Mouse (Mus musculus): Measurements from ENCODE around the gene Mtnr1b. TPM values are rescaled to one million over a fixed set of nuclear protein-coding genes. Genes with fewer than 3 reads are reported as not detected.
A peak's percentile ranks its signal among the peaks of the same experiment; 100 is the strongest.

Mtnr1b gene
- polyA plus RNA-seq, 1 experiment from 2014 or later, result not detected

- no peak overlapping the region for H3K27ac ChIP-seq (ENCODE audit: low read length)
- no peak overlapping the region for H3K4me3 ChIP-seq (ENCODE audit: low read length)
- WGBS, result 37% methylated on average over 5 of the region's 5 CpGs
- H3K27me3 ChIP-seq (ENCODE audit: control insufficient read depth, insufficient read depth, low read length), result no peaks in the 10 kb centered on the region
- no peak overlapping the region for H3K9ac ChIP-seq (ENCODE audit: low read length)
- no peak for ATAC-seq (replicated peaks; ENCODE audit: extremely low read depth, insufficient read depth, low FRiP score)
- H3K36me3 ChIP-seq (ENCODE audit: control insufficient read depth, insufficient read depth), result no peaks in the 10 kb centered on the region
- H3K9me3 ChIP-seq (replicated peaks; ENCODE audit: control insufficient read depth, low read length), result no peaks in the 10 kb centered on the region
- no peak overlapping the region for H3K4me2 ChIP-seq (ENCODE audit: low read depth, low read length)
- H3K4me1 ChIP-seq (ENCODE audit: control insufficient read depth, insufficient read depth, low read length), result peaks cover 2% of the 10 kb centered on the region; the same call in 1 of the 2 replicates
These were observed 12.4 kb upstream of the Mtnr1b start for GRCm38 (mm10) chr9:15886756-15887155.

GRCm38 (mm10) chr9:15880754-15881153 lies 6.4 kb upstream of the Mtnr1b start:
- no peaks in the 10 kb centered on the region for H3K4me1 ChIP-seq (ENCODE audit: control insufficient read depth, insufficient read depth, low read length)
- H3K9me3 ChIP-seq (replicated peaks; ENCODE audit: control insufficient read depth, low read length), result no peaks in the 10 kb centered on the region
- no peak overlapping the region for H3K4me2 ChIP-seq (ENCODE audit: low read depth, low read length)
- H3K36me3 ChIP-seq (ENCODE audit: control insufficient read depth, insufficient read depth), result no peaks in the 10 kb centered on the region
- H3K4me3 ChIP-seq (ENCODE audit: low read length), result no peak overlapping the region
- no peak overlapping the region for H3K27ac ChIP-seq (ENCODE audit: low read length)
- H3K27me3 ChIP-seq (ENCODE audit: control insufficient read depth, insufficient read depth, low read length), result no peaks in the 10 kb centered on the region
- H3K9ac ChIP-seq (ENCODE audit: low read length), result no peak overlapping the region
- no peak for ATAC-seq (replicated peaks; ENCODE audit: extremely low read depth, insufficient read depth, low FRiP score)

- Histone ChIP-seq H3K27me3 (ENCODE audit: control insufficient read depth, insufficient read depth, low read length) (no peaks in the 10 kb centered on the region; the same call in 1 of the 2 replicates), H3K4me2 (ENCODE audit: low read depth, low read length) (peak overlapping the region; percentile 37; the same call in 1 of the 2 replicates), H3K27ac (ENCODE audit: low read length) (no peak overlapping the region), H3K36me3 (ENCODE audit: control insufficient read depth, insufficient read depth) (no peaks in the 10 kb centered on the region), H3K9ac (ENCODE audit: low read length) (no peak overlapping the region), H3K9me3 (replicated peaks; ENCODE audit: control insufficient read depth, low read length) (no peaks in the 10 kb centered on the region), H3K4me1 (ENCODE audit: control insufficient read depth, insufficient read depth, low read length) (no peaks in the 10 kb centered on the region), H3K4me3 (ENCODE audit: low read length) (no peak overlapping the region)
- no peak; the same call in 1 of the 2 replicates for ATAC-seq (replicated peaks; ENCODE audit: extremely low read depth, insufficient read depth, low FRiP score)
- 18% methylated on average over 3 of the region's 3 CpGs for WGBS
These were observed 5.8 kb upstream of the Mtnr1b start for GRCm38 (mm10) chr9:15880160-15880603.

- Histone ChIP-seq H3K36me3 (ENCODE audit: control insufficient read depth, insufficient read depth) (no peaks in the 10 kb centered on the region), H3K9ac (ENCODE audit: low read length) (no peak overlapping the region), H3K4me2 (ENCODE audit: low read depth, low read length) (no peak overlapping the region), H3K27ac (ENCODE audit: low read length) (no peak overlapping the region), H3K4me1 (ENCODE audit: control insufficient read depth, insufficient read depth, low read length) (no peaks in the 10 kb centered on the region), H3K4me3 (ENCODE audit: low read length) (no peak overlapping the region), H3K27me3 (ENCODE audit: control insufficient read depth, insufficient read depth, low read length) (peaks cover 17% of the 10 kb centered on the region), H3K9me3 (replicated peaks; ENCODE audit: control insufficient read depth, low read length) (no peaks in the 10 kb centered on the region)
- ATAC-seq (replicated peaks; ENCODE audit: extremely low read depth, insufficient read depth, low FRiP score), result no peak
- 41% methylated on average over 4 of the region's 4 CpGs for WGBS
These were observed 4.3 kb downstream of the Mtnr1b start for GRCm38 (mm10) chr9:15870013-15870412.

GRCm38 (mm10) chr9:15869456-15869855 lies 4.9 kb downstream of the Mtnr1b start:
- H3K4me3 ChIP-seq (ENCODE audit: low read length), result no peak overlapping the region
- H3K9ac ChIP-seq (ENCODE audit: low read length), result no peak overlapping the region
- H3K4me1 ChIP-seq (ENCODE audit: control insufficient read depth, insufficient read depth, low read length), result no peaks in the 10 kb centered on the region
- H3K36me3 ChIP-seq (ENCODE audit: control insufficient read depth, insufficient read depth), result no peaks in the 10 kb centered on the region
- H3K4me2 ChIP-seq (ENCODE audit: low read depth, low read length), result no peak overlapping the region
- no peaks in the 10 kb centered on the region for H3K9me3 ChIP-seq (replicated peaks; ENCODE audit: control insufficient read depth, low read length)
- peaks cover 12% of the 10 kb centered on the region for H3K27me3 ChIP-seq (ENCODE audit: control insufficient read depth, insufficient read depth, low read length)
- H3K27ac ChIP-seq (ENCODE audit: low read length), result no peak overlapping the region
- ATAC-seq (replicated peaks; ENCODE audit: extremely low read depth, insufficient read depth, low FRiP score), result no peak
- WGBS, result 70% methylated on average over 4 of the region's 4 CpGs

- H3K4me1 ChIP-seq (ENCODE audit: control insufficient read depth, insufficient read depth, low read length), result peaks cover under 1% of the 10 kb centered on the region; the same call in 1 of the 2 replicates
- H3K36me3 ChIP-seq (ENCODE audit: control insufficient read depth, insufficient read depth), result no peaks in the 10 kb centered on the region
- no peak overlapping the region for H3K9ac ChIP-seq (ENCODE audit: low read length)
- no peak overlapping the region for H3K27ac ChIP-seq (ENCODE audit: low read length)
- 71% methylated on average over 10 of the region's 10 CpGs for WGBS
- no peak overlapping the region for H3K4me3 ChIP-seq (ENCODE audit: low read length)
- no peaks in the 10 kb centered on the region for H3K27me3 ChIP-seq (ENCODE audit: control insufficient read depth, insufficient read depth, low read length)
- no peaks in the 10 kb centered on the region for H3K9me3 ChIP-seq (replicated peaks; ENCODE audit: control insufficient read depth, low read length)
- H3K4me2 ChIP-seq (ENCODE audit: low read depth, low read length), result no peak overlapping the region
- no peak for ATAC-seq (replicated peaks; ENCODE audit: extremely low read depth, insufficient read depth, low FRiP score)
These were observed 7.9 kb downstream of the Mtnr1b start for GRCm38 (mm10) chr9:15866280-15867072.

- peaks cover 4% of the 10 kb centered on the region; the same call in 1 of the 2 replicates for H3K4me1 ChIP-seq (ENCODE audit: control insufficient read depth, insufficient read depth, low read length)
- H3K4me3 ChIP-seq (ENCODE audit: low read length), result no peak overlapping the region
- no peak overlapping the region for H3K4me2 ChIP-seq (ENCODE audit: low read depth, low read length)
- no peaks in the 10 kb centered on the region for H3K27me3 ChIP-seq (ENCODE audit: control insufficient read depth, insufficient read depth, low read length)
- H3K9me3 ChIP-seq (replicated peaks; ENCODE audit: control insufficient read depth, low read length), result no peaks in the 10 kb centered on the region
- H3K36me3 ChIP-seq (ENCODE audit: control insufficient read depth, insufficient read depth), result no peaks in the 10 kb centered on the region
- peak; percentile 63; the same call in 1 of the 2 replicates for ATAC-seq (replicated peaks; ENCODE audit: extremely low read depth, insufficient read depth, low FRiP score)
- no peak overlapping the region for H3K27ac ChIP-seq (ENCODE audit: low read length)
- 36% methylated on average over 5 of the region's 5 CpGs for WGBS
- no peak overlapping the region for H3K9ac ChIP-seq (ENCODE audit: low read length)
These were observed 13.0 kb downstream of the Mtnr1b start for GRCm38 (mm10) chr9:15861402-15861801.

GRCm38 (mm10) chr9:15850749-15851148 lies 23.6 kb downstream of the Mtnr1b start:
- Histone ChIP-seq H3K27me3 (ENCODE audit: control insufficient read depth, insufficient read depth, low read length) (no peaks in the 10 kb centered on the region), H3K4me2 (ENCODE audit: low read depth, low read length) (no peak overlapping the region), H3K27ac (ENCODE audit: low read length) (no peak overlapping the region), H3K9me3 (replicated peaks; ENCODE audit: control insufficient read depth, low read length) (no peaks in the 10 kb centered on the region), H3K36me3 (ENCODE audit: control insufficient read depth, insufficient read depth) (no peaks in the 10 kb centered on the region), H3K4me3 (ENCODE audit: low read length) (no peak overlapping the region), H3K9ac (ENCODE audit: low read length) (no peak overlapping the region), H3K4me1 (ENCODE audit: control insufficient read depth, insufficient read depth, low read length) (no peaks in the 10 kb centered on the region)
- ATAC-seq (replicated peaks; ENCODE audit: extremely low read depth, insufficient read depth, low FRiP score), result no peak

GRCm38 (mm10) chr9:15845390-15845789 lies 29.0 kb downstream of the Mtnr1b start:
- H3K4me3 ChIP-seq (ENCODE audit: low read length), result no peak overlapping the region
- no peak overlapping the region for H3K27ac ChIP-seq (ENCODE audit: low read length)
- H3K4me1 ChIP-seq (ENCODE audit: control insufficient read depth, insufficient read depth, low read length), result 0 out of 2 replicates have a peak, but pooled peaks cover 2% of the 10 kb centered on the region
- no peak overlapping the region for H3K4me2 ChIP-seq (ENCODE audit: low read depth, low read length)
- H3K27me3 ChIP-seq (ENCODE audit: control insufficient read depth, insufficient read depth, low read length), result no peaks in the 10 kb centered on the region
- H3K36me3 ChIP-seq (ENCODE audit: control insufficient read depth, insufficient read depth), result no peaks in the 10 kb centered on the region
- no peaks in the 10 kb centered on the region for H3K9me3 ChIP-seq (replicated peaks; ENCODE audit: control insufficient read depth, low read length)
- H3K9ac ChIP-seq (ENCODE audit: low read length), result no peak overlapping the region
- ATAC-seq (replicated peaks; ENCODE audit: extremely low read depth, insufficient read depth, low FRiP score), result no peak
- 46% methylated on average over 8 of the region's 8 CpGs for WGBS

Measured in heart, embryonic 16.5 days (tissue).